Mouse (Mus musculus) frontal cortex, postnatal 14 days (tissue): Measurements from ENCODE around the gene Dnajc27.

Source experiments
- DNase-seq, 2 experiments: peaks; one replicate each; pipeline ENCODE4 v3.0.0; 2022; ENCODE audit warnings: low spot score in 2 of 2

Gene Dnajc27

GRCm38 (mm10) chr12:4082132-4083001 lies at the start of gene Dnajc27:
Dnajc27 (plus strand) TSS chr12:4082583.
- DNase-seq: peak; percentile 95 to 97

- no peak for DNase-seq
Measured at GRCm38 (mm10) chr12:4036157-4036556, 46.2 kb upstream of the Dnajc27 start.

- no peak for DNase-seq
Measured at GRCm38 (mm10) chr12:4037511-4037910, 44.9 kb upstream of the Dnajc27 start.

- peak; percentile 67 to 76 for DNase-seq
Measured at GRCm38 (mm10) chr12:4038061-4039041, 44.0 kb upstream of the Dnajc27 start, which contains the start of gene Efr3b. Efr3b (minus strand) TSS chr12:4038915.

- no peak for DNase-seq
Measured at GRCm38 (mm10) chr12:4039046-4039445, 43.3 kb upstream of the Dnajc27 start.

- DNase-seq: no peak
Measured at GRCm38 (mm10) chr12:4042411-4042810, 40.0 kb upstream of the Dnajc27 start.

GRCm38 (mm10) chr12:4045992-4046391 lies 36.4 kb upstream of the Dnajc27 start:
- DNase-seq: no peak

- DNase-seq: no peak
Measured at GRCm38 (mm10) chr12:4048031-4048430, 34.4 kb upstream of the Dnajc27 start.

- no peak for DNase-seq
Measured at GRCm38 (mm10) chr12:4050861-4051425, 31.4 kb upstream of the Dnajc27 start.

GRCm38 (mm10) chr12:4053643-4054042 lies 28.7 kb upstream of the Dnajc27 start:
- no peak for DNase-seq

- no peak for DNase-seq
Measured at GRCm38 (mm10) chr12:4054845-4055244, 27.5 kb upstream of the Dnajc27 start.

GRCm38 (mm10) chr12:4058321-4058720 lies 24.1 kb upstream of the Dnajc27 start:
- DNase-seq: no peak

GRCm38 (mm10) chr12:4059683-4060082 lies 22.7 kb upstream of the Dnajc27 start:
- no peak for DNase-seq

GRCm38 (mm10) chr12:4065498-4065897 lies 16.9 kb upstream of the Dnajc27 start:
- DNase-seq: no peak

GRCm38 (mm10) chr12:4065944-4066343 lies 16.4 kb upstream of the Dnajc27 start:
- DNase-seq: no peak

- DNase-seq: no peak
Measured at GRCm38 (mm10) chr12:4066681-4067459, 15.5 kb upstream of the Dnajc27 start.

- DNase-seq: no peak
Measured at GRCm38 (mm10) chr12:4068551-4068950, 13.8 kb upstream of the Dnajc27 start.

- DNase-seq: no peak
Measured at GRCm38 (mm10) chr12:4071671-4072070, 10.7 kb upstream of the Dnajc27 start.

GRCm38 (mm10) chr12:4075407-4075806 lies 7.0 kb upstream of the Dnajc27 start:
- no peak for DNase-seq

- DNase-seq: no peak
Measured at GRCm38 (mm10) chr12:4076383-4076782, 6.0 kb upstream of the Dnajc27 start.

GRCm38 (mm10) chr12:4078069-4078468 lies 4.3 kb upstream of the Dnajc27 start:
- no peak for DNase-seq
